Mouse (Mus musculus): ENCODE measurements at regions not wholly inside any gene's neighbourhood (a gene's known extent, or its start where the extent isn't known, plus 50 kb on each side); places are given as distances from the start of the nearest gene placed in this dataset.

DNA sequence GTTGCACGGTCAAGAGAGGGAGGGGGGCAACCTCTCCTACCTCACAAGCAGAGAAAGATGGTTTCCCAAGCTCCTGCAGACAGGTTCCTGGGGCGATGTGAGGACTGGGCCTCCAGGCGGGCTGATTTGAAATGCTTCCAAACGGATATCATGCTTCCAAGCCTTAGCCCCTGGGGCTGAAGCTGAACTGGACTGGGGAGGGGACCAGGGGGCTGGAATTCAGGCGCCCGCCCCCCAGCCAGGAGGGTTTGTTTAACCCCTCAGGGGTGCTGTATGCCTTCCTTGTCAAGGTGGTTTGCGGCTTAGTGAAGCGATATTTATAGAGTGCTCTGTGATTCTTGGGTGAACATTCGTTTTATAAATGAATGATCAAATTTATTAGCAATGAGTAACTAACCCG lies 210.0 kb downstream of the Wnt5a start:
- Histone ChIP-seq H3K27ac (no peak overlapping the region), H3K4me1 (replicated peaks) (no peaks in the 10 kb centered on the region), H3K4me2 (replicated peaks) (no peak overlapping the region), H3K36me3 (no peaks in the 10 kb centered on the region), H3K9ac (no peak overlapping the region), H3K9me3 (no peaks in the 10 kb centered on the region), H3K27me3 (replicated peaks) (no peaks in the 10 kb centered on the region), H3K4me3 (replicated peaks) (no peak overlapping the region)
- no peak for ATAC-seq
- 64% methylated on average over 10 of the region's 10 CpGs for WGBS

- H3K27me3 ChIP-seq (replicated peaks) = no peaks in the 10 kb centered on the region
- no peaks in the 10 kb centered on the region for H3K36me3 ChIP-seq
- ATAC-seq = no peak
- 95% methylated on average over 3 of the region's 3 CpGs for WGBS
- no peak overlapping the region for H3K4me3 ChIP-seq (replicated peaks)
- H3K4me2 ChIP-seq (replicated peaks) = no peak overlapping the region
- H3K9ac ChIP-seq = no peak overlapping the region
- no peak overlapping the region for H3K27ac ChIP-seq
- H3K9me3 ChIP-seq = no peaks in the 10 kb centered on the region
- H3K4me1 ChIP-seq (replicated peaks) = no peaks in the 10 kb centered on the region
Observed at GRCm38 (mm10) chr14:28720545-28720944, 216.0 kb downstream of the Wnt5a start.

- no peak for ATAC-seq
Observed at GRCm38 (mm10) chr14:28725666-28726065, 221.1 kb downstream of the Wnt5a start.

DNA sequence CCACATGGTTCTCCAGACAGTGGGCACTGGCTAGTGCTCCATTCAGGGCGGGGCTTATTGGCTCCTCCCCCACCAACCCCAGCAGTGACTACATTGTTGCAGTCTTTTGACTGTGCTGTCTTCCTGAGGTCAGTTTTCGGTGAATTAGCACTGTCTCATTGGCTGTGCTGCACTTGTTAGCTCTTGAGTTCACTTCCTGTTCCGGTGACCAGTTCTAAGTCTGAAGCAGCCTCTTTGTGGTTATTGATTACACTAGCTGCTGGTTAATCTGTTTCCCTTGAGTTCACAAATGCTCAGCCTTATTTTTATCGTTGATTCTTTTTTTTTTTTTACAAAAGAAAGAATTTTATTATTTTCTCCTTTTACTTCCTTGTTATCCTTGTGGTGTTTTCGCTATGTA lies 228.9 kb downstream of the Wnt5a start:
- no peak overlapping the region for H3K4me3 ChIP-seq (replicated peaks)
- no peak for ATAC-seq
- H3K27ac ChIP-seq = no peak overlapping the region
- H3K36me3 ChIP-seq = no peaks in the 10 kb centered on the region
- H3K4me1 ChIP-seq (replicated peaks) = no peaks in the 10 kb centered on the region
- no peaks in the 10 kb centered on the region for H3K9me3 ChIP-seq
- no peak overlapping the region for H3K4me2 ChIP-seq (replicated peaks)
- H3K9ac ChIP-seq = no peak overlapping the region
- 71% methylated on average over 5 of the region's 5 CpGs for WGBS
- no peaks in the 10 kb centered on the region for H3K27me3 ChIP-seq (replicated peaks)

More at GRCm38 (mm10) chr14:28725666-28726065, 221.1 kb downstream of the Wnt5a start:
- no peaks in the 10 kb centered on the region for H3K9me3 ChIP-seq
- H3K9ac ChIP-seq = no peak overlapping the region
- WGBS = 45% methylated on average over 4 of the region's 4 CpGs
- no peak overlapping the region for H3K4me2 ChIP-seq (replicated peaks)
- no peak overlapping the region for H3K27ac ChIP-seq
- no peaks in the 10 kb centered on the region for H3K36me3 ChIP-seq
- no peaks in the 10 kb centered on the region for H3K4me1 ChIP-seq (replicated peaks)
- no peak overlapping the region for H3K4me3 ChIP-seq (replicated peaks)
- no peaks in the 10 kb centered on the region for H3K27me3 ChIP-seq (replicated peaks)

GRCm38 (mm10) chr14:28735446-28735845 lies 230.9 kb downstream of the Wnt5a start:
- Histone ChIP-seq H3K9ac (no peak overlapping the region), H3K9me3 (no peaks in the 10 kb centered on the region), H3K4me1 (replicated peaks) (no peaks in the 10 kb centered on the region), H3K36me3 (no peaks in the 10 kb centered on the region), H3K27me3 (replicated peaks) (no peaks in the 10 kb centered on the region), H3K4me3 (replicated peaks) (no peak overlapping the region), H3K27ac (no peak overlapping the region), H3K4me2 (replicated peaks) (no peak overlapping the region)
- 89% methylated on average over 5 of the region's 5 CpGs for WGBS
- no peak for ATAC-seq

DNA sequence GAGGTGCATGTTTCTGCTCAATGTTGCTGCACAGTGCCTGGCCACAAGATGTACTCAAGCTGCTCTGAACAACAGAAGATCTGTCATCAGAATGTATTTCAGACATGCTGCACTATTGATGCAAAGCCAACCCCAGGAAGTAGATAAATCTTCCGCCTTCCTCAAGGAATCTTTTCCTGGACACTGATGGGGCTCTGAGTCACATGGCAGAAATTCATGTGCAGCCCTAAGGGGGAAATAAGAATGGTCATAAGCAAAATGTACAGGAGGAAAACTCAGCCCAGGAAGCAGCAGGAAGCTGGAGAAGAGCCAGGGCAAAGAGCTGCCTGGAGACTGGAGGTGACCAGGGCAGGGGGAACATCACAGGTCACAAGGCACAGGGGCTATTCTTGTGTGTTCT lies 235.5 kb downstream of the Wnt5a start:
- Histone ChIP-seq H3K9me3 (no peaks in the 10 kb centered on the region), H3K4me3 (replicated peaks) (no peak overlapping the region), H3K27me3 (replicated peaks) (no peaks in the 10 kb centered on the region), H3K4me1 (replicated peaks) (no peaks in the 10 kb centered on the region), H3K9ac (no peak overlapping the region), H3K27ac (no peak overlapping the region), H3K4me2 (replicated peaks) (no peak overlapping the region), H3K36me3 (no peaks in the 10 kb centered on the region)
- 64% methylated on average over 1 of the region's 1 CpGs for WGBS
- ATAC-seq = no peak

- H3K27me3 ChIP-seq (replicated peaks) = no peaks in the 10 kb centered on the region
- no peak overlapping the region for H3K4me2 ChIP-seq (replicated peaks)
- no peaks in the 10 kb centered on the region for H3K4me1 ChIP-seq (replicated peaks)
- H3K9ac ChIP-seq = no peak overlapping the region
- no peak for ATAC-seq
- no peaks in the 10 kb centered on the region for H3K36me3 ChIP-seq
- H3K27ac ChIP-seq = no peak overlapping the region
- H3K4me3 ChIP-seq (replicated peaks) = no peak overlapping the region
- H3K9me3 ChIP-seq = no peaks in the 10 kb centered on the region
- 67% methylated on average over 2 of the region's 2 CpGs for WGBS
Observed at GRCm38 (mm10) chr14:28741418-28741817, 236.9 kb downstream of the Wnt5a start.

DNA sequence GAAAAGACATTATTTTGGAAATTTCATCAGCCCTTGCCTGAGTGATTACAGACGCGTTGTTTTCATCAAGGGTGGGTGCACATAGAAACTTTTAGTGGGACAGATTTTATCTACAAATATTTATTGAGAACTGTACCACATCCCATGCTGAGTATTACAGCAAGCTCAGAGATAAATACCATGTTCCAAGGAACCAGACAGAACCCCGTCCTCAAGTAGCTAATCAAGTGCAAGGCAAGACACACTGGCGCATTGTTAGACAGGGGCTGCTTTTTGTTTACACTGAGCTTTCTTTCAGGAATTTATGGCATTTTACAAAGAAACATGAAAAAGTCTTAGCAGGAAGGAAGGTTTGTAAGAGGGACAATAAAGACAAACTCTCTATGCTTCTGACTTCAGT lies 239.1 kb downstream of the Wnt5a start:
- WGBS = 44% methylated on average over 4 of the region's 4 CpGs
- no peaks in the 10 kb centered on the region for H3K27me3 ChIP-seq (replicated peaks)

DNA sequence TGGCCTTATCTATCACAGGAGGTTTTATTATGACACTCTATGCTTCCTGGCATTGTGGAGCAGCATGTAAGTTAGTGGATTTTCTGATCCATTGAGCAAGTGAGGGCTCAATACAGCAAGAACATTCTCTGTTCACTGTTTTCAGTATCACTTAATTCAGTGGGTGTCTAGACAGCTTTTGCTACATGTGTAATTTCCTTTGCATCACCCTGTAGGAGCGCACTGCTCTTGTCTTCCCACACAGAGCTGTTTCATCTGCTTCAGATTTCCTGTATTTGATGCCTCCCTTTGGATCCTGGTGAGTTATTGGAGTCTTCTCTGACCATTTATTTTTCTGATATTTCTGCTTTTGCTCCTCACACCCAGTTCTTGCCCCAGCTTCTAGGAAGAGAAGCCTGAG lies 245.8 kb downstream of the Wnt5a start:
- H3K27me3 ChIP-seq (replicated peaks) = no peaks in the 10 kb centered on the region
- no peak for ATAC-seq
- H3K9ac ChIP-seq = no peak overlapping the region
- H3K4me2 ChIP-seq (replicated peaks) = no peak overlapping the region
- H3K4me1 ChIP-seq (replicated peaks) = no peaks in the 10 kb centered on the region
- WGBS = 82% methylated on average over 1 of the region's 1 CpGs
- no peaks in the 10 kb centered on the region for H3K9me3 ChIP-seq
- no peaks in the 10 kb centered on the region for H3K36me3 ChIP-seq
- no peak overlapping the region for H3K27ac ChIP-seq
- no peak overlapping the region for H3K4me3 ChIP-seq (replicated peaks)

More for the DNA sequence above, 239.1 kb downstream of the Wnt5a start:
- Histone ChIP-seq H3K9ac (no peak overlapping the region), H3K27ac (no peak overlapping the region), H3K9me3 (no peaks in the 10 kb centered on the region), H3K4me1 (replicated peaks) (no peaks in the 10 kb centered on the region), H3K4me3 (replicated peaks) (no peak overlapping the region), H3K36me3 (no peaks in the 10 kb centered on the region), H3K4me2 (replicated peaks) (no peak overlapping the region)
- no peak for ATAC-seq

GRCm38 (mm10) chr14:28765201-28765600 lies 252.8 kb upstream of the Lrtm1 start:
- H3K36me3 ChIP-seq = no peaks in the 10 kb centered on the region
- H3K9me3 ChIP-seq = no peaks in the 10 kb centered on the region
- no peak overlapping the region for H3K9ac ChIP-seq
- no peak for ATAC-seq
- H3K4me1 ChIP-seq (replicated peaks) = no peaks in the 10 kb centered on the region
- WGBS = 87% methylated on average over 1 of the region's 1 CpGs
- H3K27me3 ChIP-seq (replicated peaks) = no peaks in the 10 kb centered on the region
- no peak overlapping the region for H3K4me2 ChIP-seq (replicated peaks)
- no peak overlapping the region for H3K27ac ChIP-seq
- H3K4me3 ChIP-seq (replicated peaks) = no peak overlapping the region

GRCm38 (mm10) chr14:28773068-28773467 lies 244.9 kb upstream of the Lrtm1 start:
- no peak overlapping the region for H3K9ac ChIP-seq
- H3K27me3 ChIP-seq (replicated peaks) = no peaks in the 10 kb centered on the region
- no peak overlapping the region for H3K4me3 ChIP-seq (replicated peaks)
- no peak overlapping the region for H3K27ac ChIP-seq
- no peak overlapping the region for H3K4me2 ChIP-seq (replicated peaks)
- no peaks in the 10 kb centered on the region for H3K9me3 ChIP-seq
- WGBS = 76% methylated on average over 11 of the region's 11 CpGs
- no peak for ATAC-seq
- no peaks in the 10 kb centered on the region for H3K36me3 ChIP-seq
- no peaks in the 10 kb centered on the region for H3K4me1 ChIP-seq (replicated peaks)

GRCm38 (mm10) chr14:28775686-28776085 lies 242.3 kb upstream of the Lrtm1 start:
- Histone ChIP-seq H3K4me2 (replicated peaks) (no peak overlapping the region), H3K9ac (no peak overlapping the region), H3K36me3 (no peaks in the 10 kb centered on the region), H3K27ac (no peak overlapping the region), H3K4me3 (replicated peaks) (no peak overlapping the region), H3K9me3 (no peaks in the 10 kb centered on the region), H3K4me1 (replicated peaks) (no peaks in the 10 kb centered on the region), H3K27me3 (replicated peaks) (no peaks in the 10 kb centered on the region)
- WGBS = 82% methylated on average over 1 of the region's 1 CpGs
- ATAC-seq = no peak

- H3K27ac ChIP-seq = no peak overlapping the region
- no peak overlapping the region for H3K4me3 ChIP-seq (replicated peaks)
- 88% methylated on average over 8 of the region's 8 CpGs for WGBS
- H3K36me3 ChIP-seq = no peaks in the 10 kb centered on the region
- no peak overlapping the region for H3K4me2 ChIP-seq (replicated peaks)
- H3K27me3 ChIP-seq (replicated peaks) = no peaks in the 10 kb centered on the region
- no peak overlapping the region for H3K9ac ChIP-seq
- no peaks in the 10 kb centered on the region for H3K9me3 ChIP-seq
- no peaks in the 10 kb centered on the region for H3K4me1 ChIP-seq (replicated peaks)
- no peak for ATAC-seq
Observed at GRCm38 (mm10) chr14:28777791-28778190, 240.2 kb upstream of the Lrtm1 start.

GRCm38 (mm10) chr14:28781660-28782059 lies 236.3 kb upstream of the Lrtm1 start:
- H3K4me3 ChIP-seq (replicated peaks) = no peak overlapping the region
- no peak overlapping the region for H3K9ac ChIP-seq
- no peaks in the 10 kb centered on the region for H3K27me3 ChIP-seq (replicated peaks)
- no peak for ATAC-seq
- H3K27ac ChIP-seq = no peak overlapping the region
- no peak overlapping the region for H3K4me2 ChIP-seq (replicated peaks)
- no peaks in the 10 kb centered on the region for H3K9me3 ChIP-seq
- WGBS = 90% methylated on average over 7 of the region's 7 CpGs
- H3K4me1 ChIP-seq (replicated peaks) = no peaks in the 10 kb centered on the region
- no peaks in the 10 kb centered on the region for H3K36me3 ChIP-seq

Data from intestine, embryonic 15.5 days (tissue).